Mouse (Mus musculus) kidney, adult 2 months (tissue): Measurements from ENCODE around the gene Setd4.

ENCODE experiments used
- CTCF ChIP-seq: fragments of 200-500 bp; conservative IDR thresholded peaks from 2 replicates; pipeline ENCODE4 v1.5.1; 2011; ENCODE audit warnings: low read depth, mild to moderate bottlenecking, control low read depth, low read length, moderate library complexity, mixed read lengths; ENCODE audit not compliant: insufficient read depth, insufficient read length
- POLR2A ChIP-seq: fragments of 200-500 bp; IDR thresholded peaks from one replicate; pipeline ENCODE4 v1.6.1; 2011; ENCODE audit warnings: low read depth, low read length, control low read depth

DNA sequence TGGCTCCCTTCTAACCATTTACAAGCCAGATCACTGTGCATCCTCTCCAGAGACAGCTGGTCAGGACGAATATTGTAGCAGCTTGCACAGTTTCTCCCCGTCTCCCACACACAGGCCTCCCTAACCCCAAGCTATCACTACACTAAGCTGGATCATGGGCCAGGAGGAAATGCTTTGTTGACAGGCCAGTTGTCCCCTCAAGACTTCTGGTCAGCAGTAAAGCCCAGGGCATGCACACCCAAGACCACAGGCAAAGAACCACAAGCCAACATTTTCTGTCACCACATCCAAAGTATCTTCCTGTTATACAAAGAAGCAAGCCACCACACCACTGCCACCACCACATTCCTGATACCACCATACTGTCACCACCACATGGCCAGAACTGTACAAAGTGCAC lies 55.8 kb downstream of the Setd4 start:
- no peak for TF ChIP-seq POLR2A
- no peak for TF ChIP-seq CTCF
